In the genomic region with DNA sequence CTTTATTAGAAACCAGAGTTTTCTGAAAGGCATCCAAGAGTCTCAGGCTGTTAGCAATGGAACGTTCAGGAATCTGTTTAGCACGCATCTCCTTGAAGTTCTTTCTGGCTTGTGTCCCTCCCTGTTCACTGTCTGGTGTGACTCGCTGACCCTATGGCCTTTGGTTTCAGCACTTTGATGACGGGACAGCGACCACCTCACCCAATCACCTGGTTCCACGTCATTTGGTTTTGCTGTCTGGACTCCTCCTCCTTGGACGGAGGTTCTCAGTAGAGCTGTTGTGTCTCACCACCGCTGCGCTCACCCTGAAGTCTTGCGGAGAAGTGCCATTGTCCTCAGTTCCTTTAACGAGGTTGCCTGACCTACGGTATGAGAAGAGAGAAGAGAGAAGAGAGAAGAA, we compare ENCODE assay signal across 8 mouse cellular contexts. TPM values are rescaled to one million over a fixed set of nuclear protein-coding genes. Genes with fewer than 3 reads are reported as not detected.
DNase-seq lines count a peak whose midpoint lies in the region; ATAC-seq lines count a peak whose summit lies in the region.
"Had no signal": no experiment of that assay in that cellular context is flagged by ENCODE, and none has a peak within 500 bp of the region (broad histone marks: within the 10 kb centered on the region; RNA-seq: fewer than 3 reads in every experiment).

No protein-coding gene starts in this region.

- H3K36me3 ChIP-seq in neural tube, embryonic 15.5 days = no peaks in the 10 kb centered on the region
- no peaks in the 10 kb centered on the region for H3K36me3 ChIP-seq in liver, embryonic 11.5 days (ENCODE audit: control insufficient read depth, insufficient read depth, low read length)
- H3K36me3 ChIP-seq: lung, embryonic 15.5 days had no signal

- no peak overlapping the region for H3K9ac ChIP-seq in neural tube, embryonic 15.5 days (replicated peaks)
- H3K9ac ChIP-seq in liver, embryonic 11.5 days (ENCODE audit: low read depth, low read length) = no peak overlapping the region
- H3K9ac ChIP-seq: lung, embryonic 15.5 days had no signal

- H3K4me1 ChIP-seq in neural tube, embryonic 15.5 days = no peaks in the 10 kb centered on the region
- no peaks in the 10 kb centered on the region for H3K4me1 ChIP-seq in liver, embryonic 11.5 days (replicated peaks; ENCODE audit: control insufficient read depth, insufficient read depth, low read length)
- H3K4me1 ChIP-seq: lung, embryonic 15.5 days had no signal

- no peak overlapping the region for H3K4me3 ChIP-seq in neural tube, embryonic 15.5 days (replicated peaks)
- no peak overlapping the region for H3K4me3 ChIP-seq in liver, embryonic 11.5 days (ENCODE audit: low read depth, low read length)
- H3K4me3 ChIP-seq: lung, embryonic 15.5 days had no signal

- no peak overlapping the region for H3K4me2 ChIP-seq in neural tube, embryonic 15.5 days
- H3K4me2 ChIP-seq in liver, embryonic 11.5 days = no peak overlapping the region
- H3K4me2 ChIP-seq: lung, embryonic 15.5 days had no signal

- peaks cover 57% of the 10 kb centered on the region for H3K27me3 ChIP-seq in neural tube, embryonic 15.5 days (replicated peaks)
- H3K27me3 ChIP-seq in liver, embryonic 11.5 days (replicated peaks; ENCODE audit: control insufficient read depth, insufficient read depth, low read length) = peaks cover 41% of the 10 kb centered on the region

- 3% methylated on average over 12 of the region's 12 CpGs for WGBS in neural tube, embryonic 15.5 days
- 2% methylated on average over 12 of the region's 12 CpGs for WGBS in liver, embryonic 11.5 days

- H3K9me3 ChIP-seq in neural tube, embryonic 15.5 days (replicated peaks) = no peaks in the 10 kb centered on the region
- no peaks in the 10 kb centered on the region for H3K9me3 ChIP-seq in liver, embryonic 11.5 days (ENCODE audit: control insufficient read depth, low read length)
- H3K9me3 ChIP-seq: lung, embryonic 15.5 days had no signal

- no peak for ATAC-seq in neural tube, embryonic 15.5 days (ENCODE audit: low FRiP score)
- peak; percentile 63 for ATAC-seq in liver, embryonic 11.5 days (replicated peaks; ENCODE audit: low FRiP score)

- no peak overlapping the region for H3K27ac ChIP-seq in neural tube, embryonic 15.5 days (replicated peaks)
- H3K27ac ChIP-seq in liver, embryonic 11.5 days (ENCODE audit: low read depth, low read length) = no peak overlapping the region
- H3K27ac ChIP-seq: lung, embryonic 15.5 days had no signal

- peak; percentile 75 for DNase-seq in neural tube, embryonic 10.5 days (ENCODE audit: extremely low spot score, low spot score)
- peak; percentile 73 for DNase-seq in embryo, embryonic 11 days
- peak; percentile 66 for DNase-seq in liver, embryonic 11.5 days (ENCODE audit: low spot score)
- peak; percentile 80 for DNase-seq in yolk sac, embryonic 10.5 days (ENCODE audit: low spot score)
- no peak for DNase-seq in right cerebral cortex, postnatal 25 days
- no peak for DNase-seq in layer of hippocampus, adult 18-20 months (ENCODE audit: low spot score in 2 of 2)

RNA-seq across cellular contexts. Expression of a gene that starts 21.2 kb away (rescaled TPM):
- not detected in 2 replicates for polyA plus RNA-seq in neural tube, embryonic 15.5 days (2015; fragmentation: Nextera tagmentation; extraction: Ambion mirVana)
- polyA plus RNA-seq in liver, embryonic 11.5 days (2014; fragmentation: Nextera tagmentation; extraction: Ambion mirVana) = not detected in 2 replicates
- total RNA-seq in layer of hippocampus, adult 18-20 months (2021) = 10 to 100 TPM; 13.1 to 15.3 TPM
- polyA plus RNA-seq: lung, embryonic 15.5 days had no signal

RNA-seq across cellular contexts. Expression of a gene that starts 21.4 kb away (rescaled TPM):
- 33.7 and 36.1 TPM in 2 replicates for polyA plus RNA-seq in neural tube, embryonic 15.5 days (2015; fragmentation: Nextera tagmentation; extraction: Ambion mirVana)
- polyA plus RNA-seq in liver, embryonic 11.5 days (2014; fragmentation: Nextera tagmentation; extraction: Ambion mirVana) = 24.8 and 27.7 TPM in 2 replicates
- 10 to 100 TPM; 58.9 to 59.8 TPM for total RNA-seq in layer of hippocampus, adult 18-20 months (2021)

Comparison
In these comparisons a context has a peak if more than half of its experiments do, and no peak if none do; other contexts are left out.
1. DNase-seq: peak in neural tube, embryonic 10.5 days (single experiment), embryo, embryonic 11 days (single experiment), liver, embryonic 11.5 days (single experiment) and yolk sac, embryonic 10.5 days (single experiment); none in right cerebral cortex, postnatal 25 days (single experiment) and layer of hippocampus, adult 18-20 months (0 of 2).